17 mouse cellular contexts compared by ENCODE assay signal in genomic region chr17:28823749-28824148, GRCm38 (mm10). TPM values are rescaled to one million over a fixed set of nuclear protein-coding genes. Genes with fewer than 3 reads are reported as not detected.
DNase-seq lines count a peak whose midpoint lies in the region; ATAC-seq and TF ChIP-seq lines count a peak whose summit lies in the region.
"Had no signal": no experiment of that assay in that cellular context is flagged by ENCODE, and none has a peak within 500 bp of the region (broad histone marks: within the 10 kb centered on the region; RNA-seq: fewer than 3 reads in every experiment).

No protein-coding gene starts in this region.

- peaks cover 43% of the 10 kb centered on the region for H3K36me3 ChIP-seq in hindbrain, postnatal 0 days (ENCODE audit: insufficient read depth, low read length)
- H3K36me3 ChIP-seq in hindbrain, embryonic 11.5 days (ENCODE audit: control insufficient read depth, insufficient read depth, low read length) = peaks cover 13% of the 10 kb centered on the region
- H3K36me3 ChIP-seq in liver, embryonic 14.5 days (replicated peaks; ENCODE audit: control insufficient read depth, insufficient read depth, low read depth) = peaks cover 93% of the 10 kb centered on the region

- H3K4me2 ChIP-seq in hindbrain, postnatal 0 days (ENCODE audit: low read depth, low read length) = no peak overlapping the region
- no peak overlapping the region for H3K4me2 ChIP-seq in hindbrain, embryonic 11.5 days (replicated peaks; ENCODE audit: low read depth, low read length)
- peak overlapping the region; percentile 90 for H3K4me2 ChIP-seq in liver, embryonic 14.5 days (ENCODE audit: low read depth)
- H3K4me2 ChIP-seq: hindbrain, embryonic 12.5 days; intestine, embryonic 15.5 days had no signal

- 71% methylated on average over 11 of the region's 11 CpGs for WGBS in hindbrain, postnatal 0 days
- 90% methylated on average over 11 of the region's 11 CpGs for WGBS in hindbrain, embryonic 11.5 days
- 85% methylated on average over 11 of the region's 11 CpGs for WGBS in bone marrow, adult 2 months
- 53% methylated on average over 11 of the region's 11 CpGs for WGBS in liver, embryonic 14.5 days (ENCODE audit: insufficient replicate concordance)

- TF ChIP-seq POLR2A in bone marrow, adult 2 months (IDR thresholded peaks at IDR 0.05; ENCODE audit: borderline replicate concordance, control insufficient read depth, low read depth, low read length) = no peak

- H3K27me3 ChIP-seq in hindbrain, postnatal 0 days (ENCODE audit: insufficient read depth, low read length) = no peaks in the 10 kb centered on the region
- no peaks in the 10 kb centered on the region for H3K27me3 ChIP-seq in hindbrain, embryonic 11.5 days (ENCODE audit: control insufficient read depth, insufficient read depth, low read length)
- no peaks in the 10 kb centered on the region for H3K27me3 ChIP-seq in liver, embryonic 14.5 days (ENCODE audit: control insufficient read depth, insufficient read depth, low read length)
- H3K27me3 ChIP-seq: hindbrain, embryonic 12.5 days; intestine, embryonic 15.5 days had no signal

- peak; percentile 32 for DNase-seq in cerebellum, adult 11-12 months
- no peak for DNase-seq in cerebellum, adult 8-10 months
- no peak for DNase-seq in hindbrain, postnatal 0 days (ENCODE audit: low spot score)
- no peak for DNase-seq in hindbrain, embryonic 11.5 days (ENCODE audit: low spot score)
- DNase-seq in liver, embryonic 14.5 days (ENCODE audit: low read depth in 3 of 3, low spot score in 3 of 3) = no peak
- no peak for DNase-seq in layer of hippocampus, adult 9-11 months
- DNase-seq: gastrocnemius, postnatal 10 days; lung, postnatal 14 days; right cerebral cortex, postnatal 4 days; thymus, postnatal 14 days had no signal

- no peaks in the 10 kb centered on the region for H3K9me3 ChIP-seq in hindbrain, postnatal 0 days (ENCODE audit: low read length)
- H3K9me3 ChIP-seq in hindbrain, embryonic 11.5 days (ENCODE audit: control insufficient read depth, low read length) = no peaks in the 10 kb centered on the region
- no peaks in the 10 kb centered on the region for H3K9me3 ChIP-seq in liver, embryonic 14.5 days (ENCODE audit: control insufficient read depth, low read length)
- H3K9me3 ChIP-seq: hindbrain, embryonic 12.5 days; intestine, embryonic 15.5 days had no signal

- peak overlapping the region; percentile 54; the same call in 1 of the 2 replicates for H3K27ac ChIP-seq in hindbrain, postnatal 0 days
- H3K27ac ChIP-seq in hindbrain, embryonic 11.5 days (ENCODE audit: low read depth, low read length) = no peak overlapping the region
- peak overlapping the region; percentile 91 for H3K27ac ChIP-seq in bone marrow, adult 2 months (ENCODE audit: control insufficient read depth, insufficient read depth, low read depth, low read length, poor library complexity)
- H3K27ac ChIP-seq in liver, embryonic 14.5 days = peak overlapping the region; percentile 98
- H3K27ac ChIP-seq: hindbrain, embryonic 12.5 days; intestine, embryonic 15.5 days; layer of hippocampus, adult 2 months had no signal

- H3K4me3 ChIP-seq in hindbrain, postnatal 0 days (ENCODE audit: low read length) = no peak overlapping the region
- no peak overlapping the region for H3K4me3 ChIP-seq in hindbrain, embryonic 11.5 days (ENCODE audit: low read depth, low read length)
- H3K4me3 ChIP-seq in bone marrow, adult 2 months (replicated peaks; ENCODE audit: control insufficient read depth, low read depth, low read length) = peak overlapping the region; percentile 68
- peak overlapping the region; percentile 66 to 70 for H3K4me3 ChIP-seq in liver, embryonic 14.5 days (ENCODE audit: insufficient read depth in 1 of 2, low read depth in 2 of 2, low read length in 2 of 2)
- H3K4me3 ChIP-seq: hindbrain, embryonic 12.5 days; intestine, embryonic 15.5 days; layer of hippocampus, adult 2 months had no signal

- H3K4me1 ChIP-seq in hindbrain, postnatal 0 days (ENCODE audit: insufficient read depth, low read length) = no peaks in the 10 kb centered on the region
- H3K4me1 ChIP-seq in hindbrain, embryonic 11.5 days (replicated peaks; ENCODE audit: control insufficient read depth, insufficient read depth, low read length) = no peaks in the 10 kb centered on the region
- peaks cover 6% of the 10 kb centered on the region; the same call in 1 of the 2 replicates for H3K4me1 ChIP-seq in bone marrow, adult 2 months (ENCODE audit: control insufficient read depth, insufficient read depth, low read length)
- peaks cover 58 to 66% of the 10 kb centered on the region in 2 experiments for H3K4me1 ChIP-seq in liver, embryonic 14.5 days (replicated peaks; ENCODE audit: control insufficient read depth in 2 of 2, insufficient read depth in 2 of 2, low read length in 1 of 2)
- H3K4me1 ChIP-seq: hindbrain, embryonic 12.5 days had no signal

- no peak for TF ChIP-seq CTCF in hindbrain, postnatal 0 days (IDR thresholded peaks at IDR 0.05; ENCODE audit: low read depth)
- TF ChIP-seq CTCF in bone marrow, adult 2 months (IDR thresholded peaks at IDR 0.05; ENCODE audit: control insufficient read depth, insufficient read depth, low read length) = no peak
- TF ChIP-seq CTCF in liver, embryonic 14.5 days (IDR thresholded peaks at IDR 0.05; ENCODE audit: low read depth) = no peak

- ATAC-seq in hindbrain, postnatal 0 days = no peak
- no peak for ATAC-seq in hindbrain, embryonic 11.5 days (ENCODE audit: low FRiP score)
- peak; percentile 17; the same call in 1 of the 2 replicates for ATAC-seq in liver, embryonic 14.5 days (ENCODE audit: insufficient read depth)

- H3K9ac ChIP-seq in hindbrain, postnatal 0 days (replicated peaks; ENCODE audit: low read length) = no peak overlapping the region
- H3K9ac ChIP-seq in hindbrain, embryonic 11.5 days (ENCODE audit: low read depth, low read length) = no peak overlapping the region
- H3K9ac ChIP-seq in liver, embryonic 14.5 days (replicated peaks) = peak overlapping the region; percentile 88
- H3K9ac ChIP-seq: hindbrain, embryonic 12.5 days; intestine, embryonic 15.5 days had no signal

- no peak for TF ChIP-seq EP300 in liver, embryonic 14.5 days (IDR thresholded peaks at IDR 0.05; ENCODE audit: low read depth)

RNA-seq across cellular contexts. Expression of gene Brpf3, which starts 22.9 kb away (rescaled TPM):
- 10.1 and 16.5 TPM in 2 replicates for total RNA-seq in hindbrain, postnatal 0 days (2014; rRNA removed)
- polyA plus RNA-seq in hindbrain, postnatal 0 days (2015; fragmentation: Nextera tagmentation; extraction: Ambion mirVana) = 4.5 and 4.7 TPM in 2 replicates
- 7.1 and 9.8 TPM in 2 replicates for polyA plus RNA-seq in hindbrain, embryonic 11.5 days (2014; fragmentation: Nextera tagmentation; extraction: Ambion mirVana)
- polyA plus RNA-seq in bone marrow, adult 2 months (2011; ENCODE audit: insufficient read depth, insufficient read length, low replicate concordance, missing spikeins) = 117 and 133 TPM in 2 replicates
- 95.9 and 98.3 TPM in 2 replicates for polyA plus RNA-seq in liver, embryonic 14.5 days (2012; rRNA removed)
- polyA plus RNA-seq in liver, embryonic 14.5 days (2014; fragmentation: Nextera tagmentation; extraction: Ambion mirVana) = 48.6 and 66.8 TPM in 2 replicates

RNA-seq across cellular contexts. Expression of gene Pnpla1, which starts 34.5 kb away (rescaled TPM):
- 0.10 and 0.22 TPM in 2 replicates for total RNA-seq in hindbrain, postnatal 0 days (2014; rRNA removed)
- polyA plus RNA-seq in hindbrain, postnatal 0 days (2015; fragmentation: Nextera tagmentation; extraction: Ambion mirVana) = 0.08 and 0.09 TPM in 2 replicates
- polyA plus RNA-seq in hindbrain, embryonic 11.5 days (2014; fragmentation: Nextera tagmentation; extraction: Ambion mirVana) = not detected in 2 replicates
- polyA plus RNA-seq in bone marrow, adult 2 months (2011; ENCODE audit: insufficient read depth, insufficient read length, low replicate concordance, missing spikeins) = 0.67 TPM in 1 of 2 replicates, not detected in the other
- 0.01 and 0.02 TPM in 2 replicates for polyA plus RNA-seq in liver, embryonic 14.5 days (2012; rRNA removed)
- polyA plus RNA-seq in liver, embryonic 14.5 days (2014; fragmentation: Nextera tagmentation; extraction: Ambion mirVana) = 0.04 TPM in 1 of 2 replicates, not detected in the other
- total RNA-seq: gastrocnemius, postnatal 10 days had no signal
- polyA plus RNA-seq: forebrain, embryonic 16.5 days; heart, embryonic 14.5 days; hindbrain, embryonic 12.5 days; kidney, embryonic 16.5 days had no signal

RNA-seq across cellular contexts. Expression of gene Mapk13, which starts 54.7 kb away (rescaled TPM):
- 0.37 TPM in 1 of 2 replicates, not detected in the other for total RNA-seq in hindbrain, postnatal 0 days (2014; rRNA removed)
- 1.7 and 1.9 TPM in 2 replicates for polyA plus RNA-seq in hindbrain, postnatal 0 days (2015; fragmentation: Nextera tagmentation; extraction: Ambion mirVana)
- polyA plus RNA-seq in hindbrain, embryonic 11.5 days (2014; fragmentation: Nextera tagmentation; extraction: Ambion mirVana) = 3.3 TPM in 2 replicates
- polyA plus RNA-seq in bone marrow, adult 2 months (2011; ENCODE audit: insufficient read depth, insufficient read length, low replicate concordance, missing spikeins) = 37.7 and 70.0 TPM in 2 replicates
- polyA plus RNA-seq in liver, embryonic 14.5 days (2012; rRNA removed) = 1.5 and 1.6 TPM in 2 replicates
- 1.5 and 1.6 TPM in 2 replicates for polyA plus RNA-seq in liver, embryonic 14.5 days (2014; fragmentation: Nextera tagmentation; extraction: Ambion mirVana)

Comparison
In these comparisons a context has a peak if more than half of its experiments do, and no peak if none do; other contexts are left out.
1. H3K4me3 ChIP-seq: peak in bone marrow, adult 2 months (single experiment) and liver, embryonic 14.5 days (2 of 2); none in hindbrain, postnatal 0 days (single experiment) and hindbrain, embryonic 11.5 days (single experiment).